Mouse (Mus musculus) ES-E14 (cell line): ENCODE results near the gene Ankrd13d. TPM values are rescaled to one million over a fixed set of nuclear protein-coding genes. Genes with fewer than 3 reads are reported as not detected.

Experiments
- DNase-seq: peaks from one replicate; pipeline ENCODE4 v3.0.0-alpha.2; 2013; ENCODE audit warnings: low read depth, low spot score
- H3K27ac ChIP-seq: 2 replicates; pipeline ENCODE4 v1.5.1; 2012; ENCODE audit warnings: low read depth, mild to moderate bottlenecking, low read length, moderate library complexity, mixed read lengths; ENCODE audit not compliant: poor library complexity, insufficient read depth, severe bottlenecking
- H3K36me3 ChIP-seq: 2 replicates; pipeline ENCODE4 v1.6.1; 2012; ENCODE audit warnings: mild to moderate bottlenecking, low read length, moderate library complexity, mixed read lengths; ENCODE audit not compliant: control insufficient read depth, poor library complexity, insufficient read depth, severe bottlenecking
- H3K4me1 ChIP-seq, 2 experiments: fragments of 150-350 bp in 1 of 2; sonication (generic) in 1 of 2; 2 replicates each; pipeline ENCODE4 v1.6.1; 2012; ENCODE audit warnings: low read length in 2 of 2, mild to moderate bottlenecking in 1 of 2, mixed read lengths in 1 of 2; ENCODE audit not compliant: control insufficient read depth in 2 of 2, insufficient read depth in 2 of 2, poor library complexity in 1 of 2
- H3K4me3 ChIP-seq, 2 experiments: fragments of 150-350 bp in 1 of 2; sonication (generic) in 1 of 2; 2 replicates each; pipeline ENCODE4 v1.5.1; 2012; ENCODE audit warnings: low read length in 2 of 2, low read depth in 1 of 2, mild to moderate bottlenecking in 1 of 2, mixed read lengths in 1 of 2; ENCODE audit not compliant: insufficient read depth in 1 of 2, poor library complexity in 1 of 2, severe bottlenecking in 1 of 2
- H3K9ac ChIP-seq: 2 replicates; pipeline ENCODE4 v1.6.1; 2012; ENCODE audit warnings: low read depth, mild to moderate bottlenecking, low read length, mixed read lengths; ENCODE audit not compliant: poor library complexity, insufficient read depth, severe bottlenecking
- H3K9me3 ChIP-seq: fragments of 150-350 bp; sonication (generic); 2 replicates; pipeline ENCODE4 v1.6.1; 2012; ENCODE audit warnings: low read depth, mild to moderate bottlenecking, low read length; ENCODE audit not compliant: control insufficient read depth, insufficient read depth
- CHD2 ChIP-seq: IDR thresholded peaks from 2 replicates; pipeline ENCODE4 v1.6.1; 2014; ENCODE audit warnings: mild to moderate bottlenecking, low read depth, low read length, inconsistent platforms
- HCFC1 ChIP-seq: IDR thresholded peaks from 2 replicates; pipeline ENCODE4 v1.6.1; 2012; ENCODE audit warnings: low read length, inconsistent platforms, borderline replicate concordance; ENCODE audit not compliant: insufficient read depth
- MAFK ChIP-seq: IDR thresholded peaks from 2 replicates; pipeline ENCODE4 v1.6.1; 2014; ENCODE audit warnings: mild to moderate bottlenecking, low read depth, low read length, inconsistent platforms; ENCODE audit not compliant: insufficient read depth
- ZC3H11A ChIP-seq: IDR thresholded peaks from 2 replicates; pipeline ENCODE4 v1.6.1; 2012; ENCODE audit warnings: low read depth, mild to moderate bottlenecking, inconsistent platforms, low read length, borderline replicate concordance
- ZNF384 ChIP-seq: IDR thresholded peaks from 2 replicates; pipeline ENCODE4 v1.6.1; 2012; ENCODE audit warnings: low read depth, low read length, inconsistent platforms
- in situ Hi-C, 2 experiments: fragments of 600-800 bp; cut with MboI; formaldehyde crosslinking; loops; one replicate each; pipeline ENCODE4 v1.15.1; 2025; ENCODE audit warnings: low sequenced_read_pairs in 2 of 2, inconsistent platforms in 1 of 2; ENCODE audit not compliant: unreplicated experiment in 2 of 2
- total RNA-seq: library from RNA; depleted of rRNA; stranded (reverse); fragments of 300-350 nt; gene quantifications from 2 replicates; pipeline ENCODE4 v1.2.3, GENCODE M21; 2012

The Ankrd13d gene
- total RNA-seq, 1 experiment, result 5.5 TPM

GRCm38 (mm10) chr19:4297851-4298250, 14.9 kb upstream of the Ankrd13d start:
- no peak for DNase-seq
- Histone ChIP-seq H3K27ac (no peak overlapping the region), H3K9ac (no peak overlapping the region), H3K4me1 (peaks cover 10 to 42% of the 10 kb centered on the region in 2 experiments; a peak in 3 of 4 replicates), H3K36me3 (peaks cover 2% of the 10 kb centered on the region; the same call in 1 of the 2 replicates), H3K4me3 (no peak overlapping the region), H3K9me3 (no peaks in the 10 kb centered on the region)
- in situ Hi-C loops, result no loop called here
- TF ChIP-seq ZC3H11A, result no peak
- TF ChIP-seq MAFK, result no peak
- no peak for TF ChIP-seq CHD2
- TF ChIP-seq ZNF384, result no peak
- no peak for TF ChIP-seq HCFC1

DNA sequence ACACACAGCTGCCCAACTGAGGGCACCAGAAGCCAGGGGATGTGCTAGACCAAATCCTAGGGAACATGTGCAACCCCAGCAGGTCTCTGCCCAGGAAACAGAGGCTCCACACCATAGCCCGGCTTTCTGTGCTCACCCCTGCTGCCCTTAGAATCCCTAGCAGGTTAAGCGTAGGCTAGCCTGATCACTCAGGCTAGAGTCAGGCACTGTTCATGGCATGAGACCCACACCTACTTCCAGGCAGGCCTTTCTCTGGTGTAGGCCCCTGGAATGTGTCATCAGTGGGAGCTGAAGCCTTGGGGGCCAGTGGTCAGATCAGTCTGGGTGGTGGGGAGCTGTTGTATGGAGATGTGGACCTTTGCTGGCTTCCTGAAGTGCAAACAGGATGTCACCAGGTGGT, 13.7 kb upstream of the Ankrd13d start:
- TF ChIP-seq MAFK, result no peak
- in situ Hi-C loops, result no loop called here
- Histone ChIP-seq H3K9ac (no peak overlapping the region), H3K27ac (no peak overlapping the region), H3K36me3 (peaks cover 13% of the 10 kb centered on the region; the same call in 1 of the 2 replicates), H3K9me3 (no peaks in the 10 kb centered on the region), H3K4me3 (no peak overlapping the region), H3K4me1 (peaks cover 10 to 33% of the 10 kb centered on the region in 2 experiments; a peak in 3 of 4 replicates)
- DNase-seq, result no peak

DNA sequence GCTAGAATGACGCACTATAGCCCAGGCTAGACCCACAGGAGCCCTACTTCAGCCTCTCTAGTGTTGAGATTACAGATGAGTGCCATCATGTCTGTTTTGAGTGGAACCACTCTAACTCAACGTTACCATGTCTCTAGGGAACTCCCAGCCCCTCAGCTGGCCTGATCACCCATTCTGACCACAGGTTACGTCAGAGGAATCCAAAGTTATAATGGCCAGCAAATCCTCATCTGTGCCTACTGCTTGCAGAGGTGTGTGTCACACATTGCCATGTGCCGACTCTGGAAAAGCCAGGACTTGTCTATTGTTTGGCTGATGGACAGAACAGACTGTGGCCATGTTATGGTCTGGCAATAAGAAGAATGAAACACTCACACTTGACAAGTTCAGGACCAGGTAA, 12.5 kb upstream of the Ankrd13d start:
- in situ Hi-C loops, result no loop called here
- H3K9me3 ChIP-seq, result no peaks in the 10 kb centered on the region
- TF ChIP-seq HCFC1 (no peak), CHD2 (no peak), MAFK (no peak), ZC3H11A (no peak), ZNF384 (no peak)
- no peak for DNase-seq
- H3K4me1 ChIP-seq, result peaks cover 7 to 23% of the 10 kb centered on the region in 2 experiments; a peak in 3 of 4 replicates
- H3K27ac ChIP-seq, result no peak overlapping the region
- H3K4me3 ChIP-seq, result no peak overlapping the region
- peaks cover 25% of the 10 kb centered on the region for H3K36me3 ChIP-seq
- no peak overlapping the region for H3K9ac ChIP-seq

DNA sequence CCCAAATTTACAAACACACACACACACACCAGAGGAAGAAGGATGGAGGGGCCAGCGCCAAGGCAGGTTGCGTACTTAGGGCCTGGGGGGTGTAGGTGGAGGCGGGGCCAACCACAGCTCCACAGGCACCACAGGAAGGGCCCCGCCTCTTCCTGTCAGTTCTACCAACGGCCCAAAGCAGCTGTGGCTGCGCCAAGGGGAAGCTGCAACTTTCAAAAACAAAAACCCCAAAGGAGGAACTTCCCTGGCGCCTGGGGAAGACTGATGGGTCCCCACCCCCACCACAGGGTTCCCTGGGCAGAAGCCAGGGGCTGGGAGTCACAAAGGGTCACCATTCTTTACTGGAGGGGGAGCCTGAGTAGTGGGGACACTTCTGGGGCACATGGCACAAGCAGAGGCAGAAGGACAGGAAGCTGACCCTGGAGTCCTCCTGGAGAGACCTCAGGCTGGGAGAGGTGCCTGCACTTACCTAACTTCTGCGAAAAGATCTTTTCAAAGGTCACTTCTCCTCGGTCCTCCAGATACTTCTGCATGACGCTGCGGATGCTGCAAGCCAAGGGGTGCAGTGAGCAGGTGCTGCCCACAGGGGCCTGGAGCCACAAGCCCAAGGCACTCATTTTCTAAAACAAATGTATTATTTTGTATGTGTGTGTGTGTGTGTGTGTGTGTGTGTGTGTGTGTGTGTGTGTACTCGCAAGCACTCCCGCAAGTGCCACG, 11.6 kb upstream of the Ankrd13d start:
- no peak overlapping the region; the same call in 1 of the 2 replicates for H3K27ac ChIP-seq
- H3K4me1 ChIP-seq, result peaks cover 3 to 21% of the 10 kb centered on the region in 2 experiments; a peak in 2 of 4 replicates
- TF ChIP-seq HCFC1, result no peak
- TF ChIP-seq MAFK, result no peak
- TF ChIP-seq CHD2, result no peak
- TF ChIP-seq ZNF384, result no peak
- no peak for TF ChIP-seq ZC3H11A
- peaks cover 34% of the 10 kb centered on the region for H3K36me3 ChIP-seq
- DNase-seq, result no peak
- in situ Hi-C loops, result no loop called here
- H3K4me3 ChIP-seq, result peak overlapping the region; percentile 15 to 61; a peak in 3 of 4 replicates
- no peaks in the 10 kb centered on the region for H3K9me3 ChIP-seq
- peak overlapping the region; percentile 55 for H3K9ac ChIP-seq
